Mouse (Mus musculus) forebrain, postnatal 0 days (tissue): ENCODE results near the gene Il6ra. TPM values are rescaled to one million over a fixed set of nuclear protein-coding genes. Genes with fewer than 3 reads are reported as not detected.

Experiments
- ATAC-seq: fragments of 200-750 bp; cut with Nextera tagmentation; 2 replicates; pipeline ENCODE4 v1.8.0; 2017; ENCODE audit warnings: mild to moderate bottlenecking, moderate library complexity
- DNase-seq: peaks from one replicate; pipeline ENCODE4 v3.0.0-alpha.2; 2015
- H3K27ac ChIP-seq: fragments of 300-500 bp; sonication (generic); 2 replicates; pipeline ENCODE4 v1.5.1; 2014; ENCODE audit warnings: low read depth, mild to moderate bottlenecking, antibody characterized with exemption, low read length, moderate library complexity, mixed read lengths
- H3K27me3 ChIP-seq: fragments of 300-500 bp; sonication (generic); 2 replicates; pipeline ENCODE4 v1.6.1; 2014; ENCODE audit warnings: mild to moderate bottlenecking, low read length, mixed read lengths; ENCODE audit not compliant: insufficient read depth
- H3K36me3 ChIP-seq: fragments of 300-500 bp; sonication (generic); 2 replicates; pipeline ENCODE4 v1.6.1; 2014; ENCODE audit warnings: mild to moderate bottlenecking, moderate library complexity; ENCODE audit not compliant: insufficient read depth
- H3K4me1 ChIP-seq: fragments of 300-500 bp; sonication (generic); 2 replicates; pipeline ENCODE4 v1.6.1; 2014; ENCODE audit warnings: antibody characterized with exemption; ENCODE audit not compliant: insufficient read depth
- H3K4me2 ChIP-seq: fragments of 300-500 bp; sonication (generic); 2 replicates; pipeline ENCODE4 v1.6.1; 2014; ENCODE audit warnings: low read depth, mild to moderate bottlenecking, moderate library complexity
- H3K4me3 ChIP-seq: fragments of 300-500 bp; sonication (generic); 2 replicates; pipeline ENCODE4 v1.5.1; 2014; ENCODE audit warnings: low read depth, low read length, mixed read lengths
- H3K9ac ChIP-seq: fragments of 300-500 bp; sonication (generic); 2 replicates; pipeline ENCODE4 v1.6.1; 2014; ENCODE audit warnings: mild to moderate bottlenecking
- H3K9me3 ChIP-seq: fragments of 300-500 bp; sonication (generic); 2 replicates; pipeline ENCODE4 v1.6.1; 2016; ENCODE audit warnings: low read length
- CTCF ChIP-seq: sonication (generic); IDR thresholded peaks from 2 replicates; pipeline ENCODE4 v1.5.1; 2016; ENCODE audit warnings: antibody characterized with exemption, control low read depth, low read depth
- WGBS: fragments of 180-500 bp; shearing (Covaris S2); extraction: QIAGEN DNeasy Blood & Tissue Kit; methylation state at CpG from one replicate; pipeline ENCODE4 v1.1.7; 2014; 5-methylcytosine and 5-hydroxymethylcytosine counted together
- polyA plus RNA-seq: library from polyadenylated mRNA; unstranded; fragments of >200 nt; fragmentation: Nextera tagmentation; extraction: Ambion mirVana; gene quantifications from 2 replicates; pipeline ENCODE4 v1.2.1, GENCODE M21; 2015
- total RNA-seq: library from RNA; depleted of rRNA; stranded (reverse); fragments of >200 nt; gene quantifications from 2 replicates; pipeline ENCODE4 v1.2.3, GENCODE M21; 2014

Gene Il6ra
- total and polyA plus RNA-seq, 2 experiments from 2014 or later: 1.7 TPM

DNA sequence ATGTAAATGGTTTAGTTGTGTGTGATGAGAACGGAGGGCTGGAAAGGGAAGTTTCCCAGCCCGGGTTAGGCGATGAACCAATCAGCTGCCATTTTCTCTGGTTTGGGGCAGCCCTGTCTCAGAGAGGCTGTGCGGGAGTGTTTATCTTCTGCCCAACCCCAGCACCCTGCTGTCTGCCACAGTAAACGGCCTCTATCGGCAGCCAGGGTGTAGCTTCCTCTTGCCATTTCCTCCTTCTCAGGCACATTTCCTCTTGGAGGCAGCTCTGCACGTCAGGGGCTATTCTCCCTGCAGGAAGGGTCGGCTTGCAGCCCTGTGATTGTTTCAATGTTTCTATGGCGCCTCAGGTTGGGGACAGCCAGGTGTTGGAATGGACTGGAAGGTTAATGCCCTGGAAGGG is 69.8 kb downstream of the Il6ra start:
- H3K4me3 ChIP-seq: no peak overlapping the region
- H3K9me3 ChIP-seq: no peaks in the 10 kb centered on the region
- DNase-seq (no peak), ATAC-seq (no peak)
- WGBS: 69% methylated on average over 9 of the region's 9 CpGs
- H3K9ac ChIP-seq: no peak overlapping the region
- no peaks in the 10 kb centered on the region for H3K36me3 ChIP-seq
- H3K27me3 ChIP-seq: no peaks in the 10 kb centered on the region
- H3K4me1 ChIP-seq: no peaks in the 10 kb centered on the region
- no peak overlapping the region for H3K4me2 ChIP-seq
- H3K27ac ChIP-seq: no peak overlapping the region
- TF ChIP-seq CTCF: no peak

DNA sequence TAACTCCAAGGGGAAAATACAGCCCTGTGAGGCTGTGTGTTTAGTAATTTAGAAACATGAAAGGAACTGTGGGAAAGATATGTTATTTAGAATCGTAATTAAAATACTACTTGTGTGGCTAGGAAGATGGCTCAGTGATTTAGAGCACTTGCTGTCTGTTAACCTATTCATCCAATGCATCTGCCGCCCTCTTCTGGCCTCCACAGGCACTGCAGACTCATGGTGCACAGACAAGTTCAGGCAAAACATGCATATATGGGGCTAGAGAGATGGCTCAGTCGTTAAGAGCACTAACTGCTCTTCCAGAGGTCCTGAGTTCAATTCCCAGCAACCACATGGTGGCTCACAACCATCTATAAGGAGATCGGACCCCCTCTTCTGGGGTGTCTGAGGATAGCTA is 70.7 kb downstream of the Il6ra start:
- DNase-seq: peak; percentile 38
- no peaks in the 10 kb centered on the region for H3K27me3 ChIP-seq
- no peak overlapping the region for H3K27ac ChIP-seq
- H3K4me3 ChIP-seq: no peak overlapping the region
- 82% methylated on average over 4 of the region's 4 CpGs for WGBS
- H3K9me3 ChIP-seq: no peaks in the 10 kb centered on the region
- ATAC-seq: no peak
- H3K36me3 ChIP-seq: no peaks in the 10 kb centered on the region
- H3K9ac ChIP-seq: no peak overlapping the region
- peak; percentile 66 for TF ChIP-seq CTCF
- no peaks in the 10 kb centered on the region for H3K4me1 ChIP-seq
- no peak overlapping the region for H3K4me2 ChIP-seq

DNA sequence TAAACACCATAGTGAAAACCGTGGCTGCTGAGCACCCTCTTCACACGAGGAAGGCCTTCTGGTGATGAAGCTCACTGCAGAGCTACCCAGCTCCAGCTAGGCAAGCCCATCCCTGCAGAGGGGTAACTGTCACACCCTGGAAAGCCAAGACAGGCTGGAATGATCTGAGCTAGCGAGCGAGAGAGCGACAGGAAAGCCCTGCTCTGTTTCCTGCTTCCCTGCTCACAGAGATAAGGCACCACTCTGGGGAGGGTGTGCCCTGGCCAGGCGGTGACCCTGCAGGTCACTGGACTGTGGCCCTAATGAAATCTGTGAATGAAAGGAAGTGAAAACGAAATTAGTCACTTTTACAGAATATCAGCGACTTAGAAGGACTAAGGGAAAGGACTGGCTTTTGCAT is 77.6 kb downstream of the Il6ra start:
- no peak overlapping the region for H3K9ac ChIP-seq
- WGBS: 61% methylated on average over 8 of the region's 8 CpGs
- no peak overlapping the region for H3K27ac ChIP-seq
- DNase-seq (no peak), ATAC-seq (no peak)
- H3K4me3 ChIP-seq: no peak overlapping the region
- H3K36me3 ChIP-seq: no peaks in the 10 kb centered on the region
- no peaks in the 10 kb centered on the region for H3K4me1 ChIP-seq
- peaks cover 22% of the 10 kb centered on the region for H3K27me3 ChIP-seq
- H3K4me2 ChIP-seq: no peak overlapping the region
- no peaks in the 10 kb centered on the region for H3K9me3 ChIP-seq
- TF ChIP-seq CTCF: no peak

DNA sequence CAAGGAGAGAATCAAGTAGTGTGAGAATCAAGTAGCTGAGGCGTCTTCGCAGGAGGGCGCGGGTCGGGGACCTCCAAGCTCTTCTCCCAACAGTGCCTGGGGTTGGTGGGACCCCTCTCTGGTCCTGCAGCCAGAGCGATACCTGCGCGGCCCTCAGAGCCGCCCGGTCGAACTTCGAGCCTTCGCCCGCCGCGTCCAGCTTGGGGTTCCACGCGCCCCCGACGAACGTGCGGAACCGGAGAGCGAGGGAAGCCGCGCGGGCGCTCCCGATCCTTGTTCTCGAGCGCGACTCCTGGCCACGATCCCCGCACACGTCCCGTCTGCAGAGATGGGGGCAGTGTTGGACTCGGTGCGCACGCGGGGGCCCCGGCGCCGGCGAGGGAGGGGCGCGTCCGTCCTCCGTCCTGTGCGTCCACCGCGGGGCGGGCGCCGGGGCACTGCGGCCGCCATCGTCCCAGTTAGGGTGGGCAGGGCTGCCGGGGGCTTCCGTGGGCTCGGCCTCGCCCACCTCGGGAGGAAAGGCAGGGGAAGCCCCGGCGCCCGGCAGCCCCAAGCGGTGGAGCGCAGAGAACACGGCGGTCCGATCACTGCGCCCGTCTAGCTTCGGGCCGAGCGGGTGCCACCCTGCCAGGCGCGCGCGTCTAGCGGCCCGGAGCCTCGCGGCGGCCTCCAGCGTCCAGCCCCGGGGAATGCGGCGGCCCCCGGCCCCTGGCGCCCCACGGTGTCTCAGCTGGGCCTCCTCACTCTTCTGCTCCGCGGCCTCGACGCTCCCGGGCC is 82.0 kb downstream of the Il6ra start, which contains the start of gene She:
Gene She, plus strand, starts transcription at position 556 of the 777 bp plus-strand sequence.
- Histone ChIP-seq H3K4me3 (peak within 1 kb of the TSS; percentile 36), H3K4me1 (no peaks in the 10 kb centered on the region), H3K27me3 (peaks cover 40% of the 10 kb centered on the region), H3K36me3 (no peaks in the 10 kb centered on the region), H3K4me2 (peak within 1 kb of the TSS; percentile 48), H3K9me3 (no peaks in the 10 kb centered on the region), H3K27ac (no peak within 1 kb of the TSS), H3K9ac (0 out of 2 replicates have a peak within 1 kb of the TSS, but pooled peaks have one; percentile 14)
- ATAC-seq (no peak), DNase-seq (no peak)
- TF ChIP-seq CTCF: no peak
- 3% methylated on average over 89 of the region's 96 CpGs for WGBS

DNA sequence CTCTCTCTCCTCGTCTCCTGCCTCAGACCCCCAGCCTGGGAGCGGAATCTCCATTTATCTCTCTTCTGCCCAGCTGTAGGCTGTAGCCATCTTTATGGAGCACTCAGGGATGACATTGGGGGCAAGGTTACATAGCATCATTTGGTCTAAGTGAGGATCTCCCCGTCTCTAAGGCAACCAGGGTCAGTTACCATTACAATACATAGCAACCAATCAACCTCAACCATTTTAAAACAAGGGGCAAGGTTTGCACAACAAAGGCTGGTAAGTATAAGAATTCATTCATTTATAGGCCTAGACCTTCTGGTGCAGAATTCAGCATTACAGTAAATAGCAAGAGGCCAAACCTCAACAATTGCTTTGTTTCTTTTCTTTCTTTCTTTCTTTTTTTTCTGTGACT is 86.7 kb downstream of the Il6ra start:
- Histone ChIP-seq H3K4me3 (no peak overlapping the region), H3K4me2 (no peak overlapping the region), H3K36me3 (no peaks in the 10 kb centered on the region), H3K4me1 (no peaks in the 10 kb centered on the region), H3K9ac (no peak overlapping the region), H3K27ac (no peak overlapping the region), H3K27me3 (peaks cover 25% of the 10 kb centered on the region), H3K9me3 (no peaks in the 10 kb centered on the region)
- 78% methylated on average over 3 of the region's 3 CpGs for WGBS
- DNase-seq (no peak), ATAC-seq (no peak)
- TF ChIP-seq CTCF: no peak

DNA sequence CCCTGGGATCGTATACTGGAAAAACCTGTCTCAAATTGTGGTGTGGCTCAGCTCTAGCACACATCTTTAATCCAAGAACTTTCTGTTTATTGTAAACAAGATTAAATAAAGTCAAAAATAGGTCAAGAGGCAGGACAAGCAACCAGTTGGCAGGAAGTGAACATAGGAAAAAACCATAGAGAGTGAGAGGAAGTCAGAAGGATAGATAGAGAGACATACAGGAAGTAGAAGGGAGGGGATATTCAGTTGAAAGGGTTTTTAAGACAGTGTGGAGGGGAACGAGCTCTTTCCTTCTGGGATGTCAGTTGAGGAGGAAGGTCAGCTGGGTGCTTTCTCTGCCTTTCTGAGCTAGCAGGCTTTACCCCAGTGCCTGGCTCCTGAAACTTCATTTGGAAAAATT is 89.4 kb downstream of the Il6ra start:
- Histone ChIP-seq H3K27ac (no peak overlapping the region), H3K4me3 (no peak overlapping the region), H3K27me3 (0 out of 2 replicates have a peak, but pooled peaks cover 2% of the 10 kb centered on the region), H3K36me3 (no peaks in the 10 kb centered on the region), H3K9ac (no peak overlapping the region), H3K4me1 (no peaks in the 10 kb centered on the region), H3K9me3 (no peaks in the 10 kb centered on the region), H3K4me2 (no peak overlapping the region)
- whole genome bisulfite sequencing: 72% methylated on average over 2 of the region's 2 CpGs
- TF ChIP-seq CTCF: no peak
- no peak for ATAC-seq
- DNase-seq: no peak

DNA sequence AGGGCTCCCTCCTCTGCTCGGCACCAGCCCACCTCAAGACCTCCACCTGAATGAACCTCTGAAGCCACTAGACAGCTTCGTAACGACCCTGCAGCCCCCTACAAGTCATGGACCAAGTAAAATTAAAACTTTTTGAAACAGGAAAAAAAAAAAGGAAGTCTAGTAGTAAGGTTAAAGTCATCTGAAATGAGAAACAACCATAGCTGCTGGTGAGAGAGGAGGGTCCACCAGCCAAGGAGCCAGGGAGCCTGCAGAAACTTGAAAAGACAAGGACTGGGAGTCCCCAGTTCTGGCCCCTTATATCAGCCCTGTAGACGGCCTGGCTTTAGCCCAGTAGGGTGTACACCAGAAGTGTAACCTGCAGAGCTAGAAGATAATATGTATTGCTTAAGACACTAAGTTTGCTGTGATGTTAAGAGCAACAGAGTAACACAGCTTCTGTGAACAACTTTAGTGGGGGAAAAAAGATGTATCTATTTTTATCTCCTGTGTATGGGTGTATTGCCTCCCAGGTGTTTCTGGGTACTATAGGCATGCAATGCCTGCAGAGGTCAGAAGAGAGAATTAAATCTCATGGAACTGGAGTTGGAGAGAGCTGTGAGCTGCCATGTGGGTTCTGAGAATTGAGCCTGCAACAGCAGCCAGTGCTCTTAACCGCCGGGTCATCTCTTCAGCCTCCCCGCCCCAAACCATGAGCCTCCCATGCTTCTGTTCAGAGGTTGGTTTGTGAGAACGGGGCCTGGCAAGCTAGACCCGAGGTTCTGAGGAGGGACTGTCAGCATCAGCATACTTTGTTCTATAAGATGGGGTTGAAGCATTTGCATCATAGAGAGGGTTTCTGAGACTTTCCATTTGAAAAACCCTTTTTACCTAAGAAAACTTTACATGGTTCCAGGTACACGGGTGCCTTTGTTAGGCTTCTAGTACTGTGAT is 91.2 kb downstream of the Il6ra start:
- ATAC-seq: no peak
- no peaks in the 10 kb centered on the region for H3K4me1 ChIP-seq
- WGBS: 76% methylated on average over 10 of the region's 10 CpGs
- H3K27ac ChIP-seq: no peak overlapping the region
- H3K36me3 ChIP-seq: no peaks in the 10 kb centered on the region
- no peaks in the 10 kb centered on the region for H3K27me3 ChIP-seq
- no peak for DNase-seq
- H3K4me3 ChIP-seq: no peak overlapping the region
- H3K9ac ChIP-seq: no peak overlapping the region
- TF ChIP-seq CTCF: no peak
- H3K4me2 ChIP-seq: no peak overlapping the region
- H3K9me3 ChIP-seq: no peaks in the 10 kb centered on the region
